Mouse (Mus musculus): Measurements from ENCODE around the gene Rnf146. TPM values are rescaled to one million over a fixed set of nuclear protein-coding genes. Genes with fewer than 3 reads are reported as not detected.

The Rnf146 gene
- polyA plus RNA-seq, 1 experiment: 67.7 TPM

Other genes with a start within 250 kb of the Rnf146 start
- gene Soga3, start 218.6 kb downstream of the Rnf146 start, polyA plus RNA-seq (2012; rRNA removed): 0.25 and 0.36 TPM in 2 replicates
- gene Gm49353, start 163.5 kb downstream of the Rnf146 start, polyA plus RNA-seq (2012; rRNA removed): 0.11 TPM in 1 of 2 replicates, not detected in the other
- 7.5 and 8.4 TPM in 2 replicates for gene 9330159F19Rik, start 150.8 kb downstream of the Rnf146 start, polyA plus RNA-seq (2012; rRNA removed)
- gene Echdc1, start 49.3 kb downstream of the Rnf146 start, polyA plus RNA-seq (2012; rRNA removed): 26.4 and 32.7 TPM in 2 replicates
- gene Rspo3, start 173.4 kb upstream of the Rnf146 start, polyA plus RNA-seq (2012; rRNA removed): 3.3 and 3.6 TPM in 2 replicates

Data from urinary bladder, adult 2 months (tissue).